Mouse (Mus musculus): ENCODE measurements around the gene Fam136a. TPM values are rescaled to one million over a fixed set of nuclear protein-coding genes. Genes with fewer than 3 reads are reported as not detected.
"Not testable (repeated sequence)": the region's sequence is repeated elsewhere in the genome, so short reads cannot be mapped to it uniquely, and the experiment has no call there.

Gene Fam136a
- total RNA-seq (2021): 10 to 100 TPM; 37.2 to 38.4 TPM
- long read RNA-seq, transcript Fam136a-201 (3 exons, 1,643 nt): major isoform, 75 of 96 reads
- long read RNA-seq, partial matches to known transcripts: 4 of 96 reads
- long read RNA-seq, other reads (novel, unspliced or antisense): 17 of 96 reads

DNA sequence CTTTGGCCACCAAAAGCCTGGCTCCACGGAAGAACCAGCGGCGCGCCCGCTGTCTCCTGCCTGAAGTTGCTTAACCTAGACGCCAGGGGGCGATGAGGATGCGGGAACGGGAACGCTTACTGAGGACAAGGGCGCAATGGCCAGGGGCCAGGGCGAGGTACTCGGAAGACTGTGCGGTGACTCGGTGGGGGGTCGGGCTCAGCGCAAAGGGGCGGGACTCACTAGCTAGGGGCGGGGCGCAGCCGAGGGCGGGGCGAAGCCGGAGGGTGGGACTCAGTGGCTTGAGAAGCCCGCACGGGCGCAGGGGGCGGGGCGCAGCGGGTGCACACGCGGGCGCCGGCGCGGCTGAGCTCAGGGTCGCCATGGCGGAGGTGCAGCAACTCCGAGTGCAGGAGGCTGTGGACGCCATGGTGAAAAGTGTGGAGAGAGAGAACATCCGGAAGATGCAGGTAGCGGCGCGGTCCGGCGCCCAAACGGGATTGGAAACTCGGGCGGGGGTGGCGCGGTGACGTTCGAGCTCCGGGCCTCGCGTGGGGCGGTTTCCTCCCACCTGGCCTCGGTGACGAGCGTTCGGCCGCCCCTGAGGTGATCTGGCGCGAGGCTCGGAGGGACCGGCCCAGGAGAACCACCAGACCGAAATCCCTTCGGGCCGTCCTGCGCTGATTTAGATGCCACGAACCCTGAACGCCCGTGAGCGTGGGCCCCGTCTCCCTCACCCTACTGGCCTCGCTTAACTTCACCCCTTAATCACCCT, at the start of gene Fam136a:
Fam136a (plus strand) TSS at position 276 of the 754 bp plus-strand sequence.
- DNase-seq (ENCODE audit: low spot score in 2 of 2): peak; percentile 97 to 98

GRCm38 (mm10) chr6:86317066-86317465, 48.4 kb upstream of the Fam136a start:
- DNase-seq (ENCODE audit: low spot score in 2 of 2): no peak

GRCm38 (mm10) chr6:86318855-86319254, 46.6 kb upstream of the Fam136a start:
- no peak for DNase-seq (ENCODE audit: low spot score in 2 of 2)

DNA sequence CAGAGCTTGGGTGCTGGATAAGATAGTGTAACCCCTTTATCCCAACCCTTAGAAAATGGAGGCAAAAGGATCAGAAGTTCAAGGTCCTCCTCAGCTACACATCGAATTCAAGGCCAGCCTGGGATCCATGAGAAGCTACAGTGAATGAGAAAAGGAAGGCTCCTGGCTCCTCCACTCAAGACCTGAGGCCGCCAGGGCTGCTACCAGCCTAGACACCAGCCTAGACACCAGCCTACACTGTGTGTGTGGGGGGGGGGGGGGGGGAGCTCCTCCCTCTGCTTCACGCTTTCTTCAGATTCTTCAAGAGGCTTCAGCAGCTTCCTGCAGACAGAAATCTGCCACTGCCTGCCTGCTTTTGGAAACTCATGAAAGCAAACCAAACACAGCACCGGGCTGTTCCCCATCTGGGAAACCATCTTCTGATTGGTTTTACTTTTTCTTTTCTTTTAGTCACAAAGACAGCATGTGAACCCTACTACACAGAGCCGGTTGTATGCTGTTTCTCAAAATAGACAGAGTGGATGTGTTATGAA, 43.3 kb upstream of the Fam136a start:
- DNase-seq (ENCODE audit: low spot score in 2 of 2): no peak

GRCm38 (mm10) chr6:86322991-86323390, 42.5 kb upstream of the Fam136a start:
- no peak for DNase-seq (ENCODE audit: low spot score in 2 of 2)

GRCm38 (mm10) chr6:86324400-86324799, 41.0 kb upstream of the Fam136a start:
- DNase-seq (ENCODE audit: low spot score in 2 of 2): no peak

- no peak for DNase-seq (ENCODE audit: low spot score in 2 of 2)
These were observed 39.8 kb upstream of the Fam136a start for GRCm38 (mm10) chr6:86325646-86326045.

DNA sequence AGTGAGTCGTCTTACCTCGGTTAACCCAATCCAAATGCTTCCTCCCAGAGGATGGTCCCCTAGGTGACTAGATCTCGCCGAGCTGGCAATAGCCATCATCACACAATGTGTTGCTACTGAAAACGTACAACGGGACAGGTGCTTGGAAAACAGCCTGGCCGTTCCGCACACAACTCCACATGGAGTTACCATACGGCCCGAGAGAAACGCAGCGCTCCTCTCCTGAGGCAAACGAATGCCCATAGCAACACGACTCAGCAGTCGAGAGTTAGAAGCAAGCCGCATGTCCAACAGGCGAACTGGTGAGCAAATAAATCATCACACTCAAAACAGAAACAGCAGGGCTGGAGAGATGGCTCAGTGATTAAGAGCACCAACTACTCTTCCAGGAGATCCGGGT, 38.6 kb upstream of the Fam136a start:
- DNase-seq (ENCODE audit: low spot score in 2 of 2): peak; percentile 70 to 71

GRCm38 (mm10) chr6:86328369-86328768, 37.1 kb upstream of the Fam136a start:
- peak in 1 of 2 experiments; percentile 50 for DNase-seq (ENCODE audit: low spot score in 2 of 2)

GRCm38 (mm10) chr6:86329943-86330342, 35.5 kb upstream of the Fam136a start:
- DNase-seq (ENCODE audit: low spot score in 2 of 2): no peak

DNA sequence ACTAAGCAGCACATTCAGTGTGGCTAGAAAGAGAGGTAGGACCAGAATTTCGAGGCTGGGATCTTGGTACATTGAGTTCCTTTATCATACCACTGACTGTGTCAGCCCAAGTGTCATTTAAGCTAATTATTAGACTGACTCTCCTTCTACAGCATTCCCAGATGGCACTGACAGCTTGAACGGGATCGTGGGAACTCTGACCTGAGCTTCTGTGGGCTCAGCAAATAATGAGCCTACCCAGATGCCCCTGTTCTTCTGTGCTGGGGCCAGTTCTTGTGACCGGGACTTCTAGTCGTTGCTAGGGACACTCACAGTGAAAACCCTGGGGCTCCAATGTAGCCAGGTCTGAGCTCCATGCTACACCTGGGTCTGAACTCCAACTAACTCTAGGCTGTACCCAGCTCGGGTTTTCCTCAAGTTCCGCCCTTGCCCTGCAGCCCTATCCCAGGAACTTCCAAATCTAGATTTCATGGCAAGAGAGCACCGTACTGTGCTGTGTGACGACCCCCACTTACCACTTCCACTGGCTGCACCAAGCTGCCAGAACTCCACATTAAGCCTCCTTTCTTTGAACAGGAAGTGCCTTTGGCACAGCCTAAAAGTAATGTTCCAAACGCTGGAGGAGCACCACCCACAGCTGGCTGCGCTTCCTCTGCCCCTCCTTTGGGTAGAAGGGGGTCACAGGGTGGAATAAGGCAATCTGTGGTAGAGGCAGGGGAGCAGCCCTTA, 30.2 kb upstream of the Fam136a start:
- DNase-seq (ENCODE audit: low spot score in 2 of 2): no peak

- no peak for DNase-seq (ENCODE audit: low spot score in 2 of 2)
These were observed 29.6 kb upstream of the Fam136a start for GRCm38 (mm10) chr6:86335860-86336259.

DNA sequence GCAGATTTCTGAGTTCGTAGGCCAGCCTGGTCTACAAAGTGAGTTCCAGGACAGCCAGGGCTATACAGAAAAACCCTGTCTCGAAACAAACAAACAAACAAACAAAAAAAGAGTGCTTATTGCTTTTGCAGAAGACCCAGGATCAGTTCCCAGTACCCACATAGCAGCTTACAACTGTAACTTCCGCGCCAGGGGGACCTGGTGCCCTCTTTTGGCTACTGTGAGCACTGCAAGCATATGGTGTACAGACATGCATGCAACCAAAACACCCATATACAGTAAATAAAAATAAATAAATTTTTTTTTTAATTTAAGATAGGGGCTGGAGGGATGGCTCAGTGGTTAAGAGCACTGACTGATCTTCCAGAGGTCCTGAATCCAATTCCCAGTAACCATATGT, 29.1 kb upstream of the Fam136a start:
- not testable (repeated sequence) for DNase-seq (ENCODE audit: low spot score in 2 of 2)

GRCm38 (mm10) chr6:86343656-86344055, 21.8 kb upstream of the Fam136a start:
- DNase-seq (ENCODE audit: low spot score in 2 of 2): no peak

- no peak for DNase-seq (ENCODE audit: low spot score in 2 of 2)
These were observed 19.4 kb upstream of the Fam136a start for GRCm38 (mm10) chr6:86346063-86346462.

DNA sequence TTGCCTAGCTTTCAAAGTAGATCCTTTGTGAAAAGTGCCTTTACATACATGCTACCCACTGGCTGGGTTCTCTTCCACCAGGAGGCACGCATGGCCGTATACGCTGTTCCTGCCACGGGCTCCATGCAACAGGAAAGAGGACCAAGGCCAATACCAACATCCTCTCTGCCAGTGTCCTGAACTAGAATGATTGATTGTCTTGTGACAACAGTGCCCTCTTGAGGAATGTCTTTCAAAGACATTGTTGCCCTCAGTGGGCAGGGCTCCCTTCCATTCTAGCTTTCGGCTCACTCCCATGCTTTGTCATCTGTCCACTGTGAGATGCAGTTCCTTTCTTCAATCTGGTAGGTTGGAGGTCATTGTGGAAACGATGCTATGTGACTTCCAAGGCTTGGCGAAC, 16.2 kb upstream of the Fam136a start:
- peak in 1 of 2 experiments; percentile 44 for DNase-seq (ENCODE audit: low spot score in 2 of 2)

GRCm38 (mm10) chr6:86354948-86355347, 10.5 kb upstream of the Fam136a start:
- DNase-seq (ENCODE audit: low spot score in 2 of 2): no peak

GRCm38 (mm10) chr6:86356956-86357355, 8.5 kb upstream of the Fam136a start:
- DNase-seq (ENCODE audit: low spot score in 2 of 2): no peak

DNA sequence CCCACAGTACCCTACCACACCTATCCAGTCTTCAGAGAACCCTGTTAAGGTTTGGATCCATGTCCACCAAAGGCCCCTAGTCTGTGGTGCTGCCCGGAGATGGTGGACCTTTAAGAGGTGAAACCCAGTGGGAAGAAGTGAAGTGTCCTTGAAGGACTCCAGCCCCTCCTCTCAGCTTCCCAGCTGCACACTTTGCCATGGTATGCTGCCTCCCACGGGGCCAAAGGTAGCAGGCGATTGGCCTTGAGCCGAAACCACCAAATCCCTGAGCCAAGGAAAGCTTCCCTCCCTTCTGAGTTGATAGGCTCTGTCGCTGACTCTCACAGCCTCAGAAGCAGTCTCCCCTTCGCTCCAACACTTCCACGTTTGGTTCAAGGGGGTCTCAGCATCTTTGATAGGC, 4.8 kb upstream of the Fam136a start:
- no peak for DNase-seq (ENCODE audit: low spot score in 2 of 2)

DNA sequence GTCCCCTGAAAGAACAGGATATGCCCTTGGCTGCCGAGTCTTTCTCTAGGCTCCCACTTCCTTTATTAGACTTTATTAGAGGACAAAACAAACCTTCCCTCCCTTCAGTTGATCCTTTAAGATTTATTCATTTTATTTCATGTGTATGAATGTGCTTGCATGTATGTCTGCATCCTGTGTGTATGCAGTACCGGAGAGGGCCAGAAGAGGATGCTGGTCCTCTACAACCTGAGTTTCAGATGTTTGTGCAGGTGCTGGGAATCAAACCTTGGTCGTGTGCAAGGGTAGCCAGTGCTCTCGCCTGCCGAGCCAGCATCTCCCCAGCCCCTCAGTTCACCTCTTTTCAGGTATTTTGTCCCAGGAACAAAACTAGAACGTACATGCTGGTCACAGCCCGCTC, 4.1 kb upstream of the Fam136a start:
- DNase-seq (ENCODE audit: low spot score in 2 of 2): no peak

DNA sequence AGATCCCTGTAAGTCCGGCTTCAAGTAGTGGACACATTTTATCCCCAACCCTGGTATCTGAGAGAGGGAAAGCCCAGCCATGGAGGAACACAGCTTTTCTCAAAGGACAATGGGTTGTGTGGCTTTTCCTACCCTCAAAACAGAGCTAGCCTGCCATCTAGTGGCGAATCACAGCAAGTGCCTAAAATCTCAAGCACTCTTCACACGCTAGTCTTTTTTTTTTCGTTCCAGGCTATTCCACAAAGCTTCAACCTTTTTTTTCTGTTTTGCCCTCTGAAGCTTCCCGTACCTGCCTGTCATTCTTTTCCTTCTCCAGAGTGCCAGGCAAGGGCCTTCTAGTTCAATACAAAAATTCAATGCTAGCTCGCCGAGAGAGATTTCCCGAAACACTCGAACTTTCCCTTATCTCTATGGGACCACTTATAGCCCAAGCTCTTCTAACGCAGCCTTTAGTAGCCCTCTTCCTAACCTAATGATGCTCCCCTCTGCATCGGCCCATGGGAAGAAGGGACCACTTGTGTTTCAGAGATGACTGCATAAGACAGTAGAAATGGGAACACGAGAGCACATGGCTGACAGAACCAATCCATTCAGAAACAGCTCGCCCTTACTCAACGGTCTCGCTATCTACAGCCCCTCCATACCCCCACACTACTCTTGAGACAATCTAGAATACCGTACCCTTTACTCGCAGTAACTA, 854 bp upstream of the Fam136a start:
- peak; percentile 86 to 89 for DNase-seq (ENCODE audit: low spot score in 2 of 2)
